Mouse (Mus musculus): ENCODE measurements around the gene Mapk8ip1. TPM values are rescaled to one million over a fixed set of nuclear protein-coding genes. Genes with fewer than 3 reads are reported as not detected.
A peak's percentile ranks its signal among the peaks of the same experiment; 100 is the strongest.
"Not testable (repeated sequence)": the region's sequence is repeated elsewhere in the genome, so short reads cannot be mapped to it uniquely, and the experiment has no call there.

Gene Mapk8ip1
- total RNA-seq, 1 experiment from 2014 or later, result 30.8 TPM

DNA sequence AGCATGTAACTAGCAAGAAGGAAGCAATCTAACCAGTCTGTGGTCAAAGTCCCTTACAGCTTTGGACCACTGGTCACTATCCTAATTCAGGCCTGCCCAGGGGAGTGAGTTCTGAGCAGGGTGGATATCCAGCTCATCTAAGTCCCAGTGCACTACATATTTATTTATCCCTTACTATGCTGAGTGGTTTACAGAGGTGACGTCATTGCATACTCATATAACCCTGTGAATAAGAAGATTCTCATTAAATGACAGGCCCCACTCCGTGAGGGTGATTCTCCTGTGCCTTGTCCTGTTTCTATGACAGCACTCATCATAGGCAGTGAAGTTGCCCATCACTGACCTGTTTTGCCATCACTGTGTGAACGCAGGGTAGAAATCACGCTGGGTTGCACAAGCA, 24.3 kb upstream of the Mapk8ip1 start:
- no peak for DNase-seq

DNA sequence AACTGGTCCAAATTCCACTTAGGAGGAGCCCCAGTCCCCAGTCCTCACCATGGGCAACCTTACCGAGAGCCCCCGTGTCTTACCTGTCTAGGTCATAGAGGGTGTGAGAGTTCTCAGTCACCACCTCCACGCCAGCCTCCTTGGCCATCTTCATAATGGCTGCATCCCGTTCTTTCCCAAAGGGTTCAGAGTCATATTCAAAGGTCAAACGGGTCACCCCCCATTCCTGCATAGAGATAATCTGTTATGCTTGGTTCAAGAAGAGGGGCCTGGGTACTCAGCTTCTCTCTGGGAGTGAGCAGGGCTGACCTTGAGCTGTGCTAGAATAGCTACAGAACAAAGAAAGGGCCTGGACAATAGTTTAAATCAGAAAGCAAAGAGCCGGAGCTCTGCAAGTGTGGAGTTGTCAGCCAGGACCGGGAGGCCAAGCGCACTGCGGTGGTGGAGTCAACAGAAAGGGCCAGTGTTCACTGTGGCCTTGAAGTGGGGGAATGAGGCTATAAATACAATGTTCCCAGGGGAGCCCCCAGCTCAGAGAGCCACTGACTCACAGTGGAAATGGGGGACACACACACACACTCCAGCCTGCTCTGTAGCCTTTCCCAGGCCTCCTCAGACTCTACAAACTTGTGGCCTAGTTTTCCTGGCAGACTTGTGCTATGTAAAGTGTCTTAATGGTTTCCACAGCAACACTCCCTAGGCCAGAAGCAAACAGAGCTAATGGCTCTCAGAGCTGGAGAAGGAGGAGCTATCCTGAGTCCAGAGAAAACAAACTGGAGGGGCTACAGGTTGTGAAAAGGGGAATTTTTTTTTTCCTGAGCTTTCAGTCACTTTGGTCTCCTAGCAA, 23.6 kb upstream of the Mapk8ip1 start:
- peak; percentile 49 for DNase-seq

DNA sequence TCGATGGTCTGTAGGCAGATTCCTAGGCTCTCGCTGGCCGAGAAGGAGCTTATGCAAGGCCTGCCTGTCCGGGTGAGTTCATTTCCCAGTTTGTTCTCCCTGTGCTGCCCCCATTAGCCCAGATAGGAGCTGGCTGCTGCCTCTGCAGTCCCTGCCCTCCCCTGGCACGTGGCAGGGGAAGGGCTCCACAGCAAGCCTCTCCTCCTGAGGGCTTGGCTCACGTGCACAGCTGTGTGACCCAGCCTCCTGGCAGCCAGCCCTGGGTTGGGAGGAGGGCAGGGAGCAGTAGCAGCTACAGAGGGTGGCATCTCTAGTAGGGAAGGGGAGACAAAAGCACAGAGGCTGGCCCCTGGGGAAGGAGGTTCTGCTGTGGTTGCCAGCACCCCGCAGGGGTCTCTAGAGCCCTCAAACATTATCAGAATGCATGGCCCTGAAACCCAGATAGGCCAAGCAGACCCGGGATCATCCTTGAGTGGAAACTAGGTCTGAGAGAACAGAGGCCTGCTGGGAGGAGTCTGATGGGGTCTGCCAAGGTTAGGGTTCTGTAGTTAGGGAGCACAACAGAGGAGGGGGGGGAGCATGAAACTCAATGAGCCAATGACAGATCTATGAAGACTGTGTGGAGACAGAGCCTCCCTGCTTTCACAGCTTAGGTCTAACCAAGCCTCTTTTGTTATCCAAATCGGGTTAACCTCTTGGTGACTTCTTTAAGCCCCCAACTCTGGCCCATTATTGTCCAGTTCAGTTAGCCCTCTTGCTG, 22.8 kb upstream of the Mapk8ip1 start:
- peak; percentile 99 for DNase-seq

DNA sequence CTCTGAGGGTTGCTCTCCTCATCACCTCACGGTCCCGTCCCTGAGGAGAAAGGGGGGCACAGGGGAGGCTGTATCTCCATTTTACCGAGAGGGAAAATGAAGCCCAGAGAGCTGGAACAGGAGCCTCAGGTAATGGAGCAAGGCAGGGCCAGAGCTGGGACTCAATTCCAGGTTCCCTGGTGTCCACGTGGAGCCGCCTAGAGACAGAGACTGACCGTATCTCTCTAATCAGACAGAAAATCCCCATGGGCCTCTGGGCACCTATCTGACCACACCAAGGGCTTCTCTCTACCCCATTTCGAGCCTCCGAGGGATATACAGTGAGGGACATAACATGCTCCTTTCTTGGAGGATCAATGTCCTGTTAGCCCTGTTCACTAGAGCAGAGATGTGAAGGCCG, 22.1 kb upstream of the Mapk8ip1 start:
- no peak for DNase-seq

DNA sequence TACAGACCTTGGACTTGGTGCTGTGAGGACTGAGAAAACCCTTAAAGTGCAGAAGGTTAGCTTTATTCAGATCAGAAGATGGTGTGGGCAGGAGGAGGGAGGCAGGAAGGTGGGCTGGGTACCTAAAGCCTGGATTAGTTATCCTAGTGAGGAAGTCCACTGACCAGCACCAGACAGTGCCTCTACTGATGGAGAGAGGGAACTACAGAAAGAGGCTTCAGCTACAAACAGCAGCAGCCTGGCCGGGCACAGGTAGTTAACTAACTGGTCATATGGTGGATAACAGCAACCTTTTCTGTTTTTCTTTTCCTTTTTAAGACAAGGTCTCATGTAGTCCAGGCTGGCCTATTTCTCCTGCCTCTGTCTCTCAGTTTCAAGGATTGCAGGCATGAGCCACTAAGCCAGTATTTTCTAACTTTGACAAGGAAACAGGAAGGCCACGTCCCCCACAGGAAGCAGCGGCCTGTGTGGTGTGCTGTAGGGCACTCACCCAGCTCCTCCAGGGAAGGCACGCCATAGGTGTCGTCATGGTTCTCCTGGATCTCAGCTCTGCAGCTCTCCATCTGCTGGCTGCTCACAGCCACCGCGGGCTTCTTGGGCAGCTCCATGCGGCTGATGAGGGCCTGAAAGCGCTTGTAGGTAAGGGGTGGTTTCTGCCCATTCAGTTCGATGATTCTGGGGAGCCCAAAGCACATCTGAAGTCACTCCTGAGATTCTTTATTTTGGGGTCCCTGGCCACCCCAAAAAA, 21.5 kb upstream of the Mapk8ip1 start:
- DNase-seq, result no peak

DNA sequence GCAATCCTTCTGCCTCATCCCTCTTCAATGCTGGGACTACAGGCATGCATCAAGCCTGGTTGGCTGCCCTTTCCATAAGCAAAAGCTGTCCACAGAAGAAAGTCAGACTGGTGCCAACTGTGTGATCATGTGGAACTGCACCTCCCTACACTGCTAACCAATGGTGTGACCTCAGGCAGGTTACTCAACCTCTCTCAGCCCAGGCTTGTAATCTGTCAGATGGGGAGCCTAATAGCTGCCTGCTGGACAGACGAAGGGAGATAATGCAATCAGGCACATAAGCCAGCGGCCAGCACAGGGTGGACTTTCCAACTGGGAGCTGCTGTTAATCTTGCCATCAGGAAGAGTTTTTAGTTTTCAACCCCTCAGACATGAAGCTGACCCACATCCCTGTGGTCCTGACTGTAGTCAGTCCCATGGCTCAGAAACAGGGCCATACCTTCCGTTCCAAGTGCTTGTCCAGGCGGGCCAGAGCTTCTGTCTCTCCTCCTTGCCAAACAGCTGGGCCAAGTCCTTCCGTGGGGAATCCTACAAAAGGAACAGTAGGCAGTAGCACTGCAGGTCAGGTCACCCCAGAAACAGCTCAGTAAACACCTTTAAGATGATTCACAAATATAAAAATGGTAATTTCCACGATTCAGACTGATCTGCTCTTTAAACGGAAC, 20.8 kb upstream of the Mapk8ip1 start:
- no peak for DNase-seq

DNA sequence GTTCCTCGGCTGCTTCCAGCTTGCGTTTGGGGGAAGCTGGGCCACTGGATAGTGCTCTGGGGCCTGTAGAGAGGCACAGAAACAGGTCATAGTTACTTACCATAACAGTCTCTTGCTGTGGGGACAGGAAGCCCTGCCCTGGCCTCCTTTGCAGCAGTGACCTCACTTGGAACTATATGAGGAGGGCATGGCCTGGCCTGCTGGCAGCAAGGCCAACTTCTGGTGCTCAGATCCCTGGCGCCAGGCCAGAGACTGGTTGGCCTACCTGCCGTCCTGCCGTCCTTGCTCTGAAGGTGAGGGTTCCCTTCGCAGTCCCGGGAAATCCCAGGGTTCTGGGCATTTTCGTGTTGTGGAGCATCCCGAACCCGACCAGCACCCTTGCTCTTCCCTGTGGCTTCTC, 10.6 kb upstream of the Mapk8ip1 start:
- DNase-seq, result no peak

DNA sequence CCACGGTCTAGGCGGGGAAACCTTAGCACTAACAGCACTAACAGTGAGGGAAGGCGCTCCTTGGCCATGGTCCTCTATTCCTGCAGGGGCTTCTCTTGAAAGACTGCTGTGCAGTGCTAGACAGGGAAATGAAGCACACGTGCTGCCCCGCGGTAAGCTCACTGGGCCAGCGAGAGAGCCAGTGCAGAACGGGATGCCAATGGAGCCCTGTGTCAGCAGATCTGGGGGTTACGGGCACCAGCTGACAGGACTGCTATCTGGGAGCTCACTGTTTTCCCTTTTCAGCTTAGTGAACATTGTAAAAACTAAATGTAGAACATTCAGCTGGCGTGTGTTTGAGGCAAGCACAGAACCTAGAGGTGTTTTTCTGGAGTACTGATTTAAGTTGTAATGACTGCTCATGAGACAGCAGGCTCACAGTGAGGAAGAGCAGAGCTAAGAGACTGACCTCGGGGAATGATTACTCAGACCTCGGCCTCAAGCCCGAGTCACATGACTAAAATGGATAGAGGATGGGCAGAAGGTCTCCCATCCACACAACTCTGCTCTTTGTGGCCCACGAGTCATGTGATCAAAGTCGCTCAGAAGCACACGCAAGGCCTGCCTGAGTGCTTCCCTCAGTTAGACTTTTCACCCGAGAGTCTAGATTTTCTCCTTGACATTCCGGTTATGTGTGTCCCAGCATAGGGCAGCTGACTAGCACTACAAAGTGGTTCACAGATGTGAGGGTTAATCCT, 7.4 kb upstream of the Mapk8ip1 start:
- no peak for DNase-seq

DNA sequence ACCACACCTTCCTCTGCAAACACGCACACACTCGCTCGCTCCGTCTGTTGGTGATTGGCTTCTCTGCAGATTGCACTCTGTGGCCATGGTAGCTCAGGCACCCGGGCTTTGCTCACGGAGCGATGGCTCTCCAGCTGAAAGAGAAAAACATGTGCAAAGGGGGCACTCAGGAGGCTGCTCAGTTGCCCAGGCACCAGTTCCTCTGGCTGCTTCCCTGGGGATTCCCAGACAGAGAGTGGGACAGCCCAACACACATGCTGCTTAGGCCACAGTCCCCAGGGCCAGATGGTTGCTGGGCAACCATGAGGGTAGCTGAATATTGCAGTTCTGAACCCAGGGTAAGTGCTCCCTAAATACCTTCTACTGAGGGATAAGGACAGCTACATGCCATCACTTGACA, 4.6 kb upstream of the Mapk8ip1 start:
- no peak for DNase-seq

DNA sequence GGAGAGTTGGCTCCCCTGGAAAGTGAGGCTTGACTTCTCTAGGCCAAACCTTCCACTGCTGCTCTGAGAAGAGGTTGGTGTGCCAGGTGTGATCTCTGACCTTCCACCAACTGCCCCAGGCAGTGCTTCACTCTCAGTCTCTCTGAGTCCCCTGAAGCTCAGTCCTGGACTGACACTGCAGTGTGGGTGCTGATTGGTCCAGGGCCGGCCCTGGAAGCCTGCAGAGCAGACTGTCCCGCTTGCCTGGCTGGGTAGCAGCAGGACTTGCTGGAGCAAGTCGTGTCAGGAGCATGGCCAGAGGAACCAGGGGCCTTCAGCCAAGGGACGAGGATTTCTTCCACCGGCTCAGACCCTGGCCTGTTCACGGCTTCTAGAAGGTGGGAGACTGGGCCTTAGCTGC, 3.7 kb upstream of the Mapk8ip1 start:
- no peak for DNase-seq

DNA sequence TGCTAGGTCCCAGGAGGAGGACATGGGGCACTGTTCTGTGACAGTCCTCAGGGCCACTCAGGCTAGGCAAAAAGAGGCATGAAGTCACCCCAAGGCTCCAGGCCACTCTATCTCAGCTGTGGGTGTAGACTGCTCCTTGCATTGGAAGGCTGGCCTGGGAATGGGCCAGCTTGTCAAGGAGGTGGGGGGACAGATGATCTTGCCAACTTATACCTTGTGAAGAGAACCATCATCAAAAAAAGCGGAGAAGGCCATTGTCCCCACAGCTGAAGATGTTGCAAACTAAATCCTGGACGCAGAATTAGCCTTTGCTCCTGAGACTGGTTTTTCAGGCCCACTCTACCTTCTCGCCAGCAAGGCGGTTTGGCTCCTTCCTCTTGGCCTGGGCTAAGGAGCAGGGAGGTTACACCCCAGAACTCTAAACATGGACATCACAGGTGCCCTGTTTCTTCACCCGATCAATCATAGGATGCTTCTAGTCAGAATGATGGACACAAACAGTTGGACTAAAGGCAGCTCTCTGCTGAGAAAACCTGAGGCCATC, 2.8 kb upstream of the Mapk8ip1 start:
- no peak for DNase-seq

DNA sequence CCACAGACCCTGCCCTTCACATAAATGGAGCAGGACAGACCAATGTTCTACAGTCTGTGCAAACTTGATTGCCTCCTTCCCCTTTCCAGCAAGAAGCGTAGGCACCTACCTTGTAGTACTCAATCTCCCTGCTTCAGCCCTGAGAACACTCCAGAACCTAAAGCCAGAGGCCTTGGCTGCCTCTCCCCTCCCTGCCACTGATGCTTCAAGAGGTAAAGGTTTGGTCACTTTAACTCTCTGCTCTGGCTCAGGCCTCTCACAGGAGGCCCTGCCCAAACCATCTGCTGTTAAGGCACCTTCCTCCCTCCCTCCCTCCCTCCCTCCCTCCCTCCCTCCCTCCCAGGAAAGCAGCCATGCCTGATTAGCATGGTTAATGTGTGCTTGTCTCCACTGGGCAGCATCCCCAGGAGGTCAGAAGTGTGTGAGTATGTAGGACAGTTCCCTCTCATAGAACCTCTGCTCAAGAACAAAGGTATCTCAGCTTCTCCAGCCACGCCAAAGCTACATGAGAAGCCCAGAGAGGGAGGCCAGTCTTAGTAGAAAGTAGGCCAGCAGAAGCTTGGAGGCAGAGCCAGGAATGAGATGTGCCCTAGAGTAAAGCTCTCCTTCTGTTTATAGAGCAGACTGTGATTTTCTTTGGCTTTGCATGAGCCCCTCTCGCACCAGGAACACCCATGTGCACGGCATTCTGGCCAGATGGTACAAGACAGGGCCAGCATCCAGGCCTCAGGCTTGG, 1.7 kb upstream of the Mapk8ip1 start:
- no peak for DNase-seq

DNA sequence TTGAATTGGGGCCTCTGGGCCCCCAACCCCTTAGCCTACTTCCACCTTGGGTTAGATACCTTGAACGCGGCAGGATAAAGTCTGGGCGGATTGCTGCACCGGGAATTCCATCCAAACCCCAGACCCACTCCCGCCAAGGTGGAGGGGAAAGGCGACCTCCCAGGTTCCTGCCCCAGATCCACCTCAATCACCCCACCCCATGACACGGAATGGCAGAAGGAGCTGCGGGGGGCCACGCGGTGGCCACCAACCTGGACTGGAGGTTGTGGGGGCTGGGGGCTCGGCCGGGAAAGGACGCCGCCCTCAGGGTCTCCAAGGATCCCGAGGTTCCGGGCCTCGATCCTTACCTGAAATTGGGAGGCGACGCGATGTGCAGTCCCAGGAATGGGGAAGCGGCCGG, 381 bp downstream of the Mapk8ip1 start:
- no peak for DNase-seq

DNA sequence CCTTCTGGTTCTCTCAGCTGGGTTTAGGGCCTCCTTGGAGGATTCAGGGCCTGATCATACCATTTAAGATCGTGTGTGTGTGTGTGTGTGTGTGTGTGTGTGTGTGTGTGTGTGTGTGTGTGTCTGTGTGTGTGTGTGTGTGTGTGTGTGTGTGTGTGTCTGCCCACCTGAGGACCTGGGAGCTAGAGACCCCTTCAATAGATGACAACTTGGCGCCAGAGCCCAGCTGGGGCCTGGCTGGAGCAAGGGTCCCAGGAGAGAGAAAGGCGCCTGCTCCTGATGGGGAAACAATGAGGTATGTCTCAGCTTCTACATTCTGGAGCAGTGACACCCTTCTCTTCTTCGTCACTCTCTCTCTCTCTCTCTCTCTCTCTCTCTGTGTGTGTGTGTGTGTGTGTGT, 1.2 kb downstream of the Mapk8ip1 start:
- not testable (repeated sequence) for DNase-seq

DNA sequence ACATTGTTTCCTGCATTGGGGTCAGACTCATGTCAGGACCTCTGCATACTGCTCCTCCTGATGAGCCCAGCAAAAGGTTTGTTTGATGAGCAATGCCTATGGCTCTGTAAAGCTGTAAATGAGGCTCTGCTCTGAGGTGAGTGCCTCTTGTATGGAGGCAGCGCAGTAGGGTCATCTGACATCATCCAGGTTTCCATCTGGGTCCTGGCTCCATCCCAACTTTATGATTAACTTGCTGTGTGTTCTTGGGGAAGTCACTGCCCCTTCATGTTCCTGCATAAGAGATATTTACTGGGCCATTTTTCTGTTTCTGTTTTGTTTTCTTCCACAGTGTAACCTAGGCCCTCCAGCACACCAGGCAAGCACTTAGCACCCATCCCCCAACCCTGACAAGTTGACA, 3.6 kb downstream of the Mapk8ip1 start:
- DNase-seq, result no peak

DNA sequence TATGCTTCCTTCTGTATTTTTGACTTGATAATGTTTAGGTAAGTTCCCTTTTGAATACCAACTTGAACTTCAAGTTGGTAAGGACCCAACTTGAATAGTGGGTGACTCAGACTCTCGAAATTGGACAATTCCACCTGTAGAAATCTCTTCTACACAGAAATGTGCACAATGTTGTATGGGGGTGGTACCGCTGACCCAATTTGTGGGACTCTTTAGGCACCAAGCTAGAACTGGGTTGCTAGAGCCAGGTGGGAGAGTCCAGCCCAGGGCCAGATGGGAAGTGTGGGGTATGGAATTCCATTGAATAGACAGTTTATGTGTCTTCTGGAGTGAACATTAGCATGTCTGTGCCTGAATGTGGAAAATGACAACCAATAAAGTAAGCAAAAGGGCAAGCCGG, 5.5 kb downstream of the Mapk8ip1 start:
- no peak for DNase-seq

DNA sequence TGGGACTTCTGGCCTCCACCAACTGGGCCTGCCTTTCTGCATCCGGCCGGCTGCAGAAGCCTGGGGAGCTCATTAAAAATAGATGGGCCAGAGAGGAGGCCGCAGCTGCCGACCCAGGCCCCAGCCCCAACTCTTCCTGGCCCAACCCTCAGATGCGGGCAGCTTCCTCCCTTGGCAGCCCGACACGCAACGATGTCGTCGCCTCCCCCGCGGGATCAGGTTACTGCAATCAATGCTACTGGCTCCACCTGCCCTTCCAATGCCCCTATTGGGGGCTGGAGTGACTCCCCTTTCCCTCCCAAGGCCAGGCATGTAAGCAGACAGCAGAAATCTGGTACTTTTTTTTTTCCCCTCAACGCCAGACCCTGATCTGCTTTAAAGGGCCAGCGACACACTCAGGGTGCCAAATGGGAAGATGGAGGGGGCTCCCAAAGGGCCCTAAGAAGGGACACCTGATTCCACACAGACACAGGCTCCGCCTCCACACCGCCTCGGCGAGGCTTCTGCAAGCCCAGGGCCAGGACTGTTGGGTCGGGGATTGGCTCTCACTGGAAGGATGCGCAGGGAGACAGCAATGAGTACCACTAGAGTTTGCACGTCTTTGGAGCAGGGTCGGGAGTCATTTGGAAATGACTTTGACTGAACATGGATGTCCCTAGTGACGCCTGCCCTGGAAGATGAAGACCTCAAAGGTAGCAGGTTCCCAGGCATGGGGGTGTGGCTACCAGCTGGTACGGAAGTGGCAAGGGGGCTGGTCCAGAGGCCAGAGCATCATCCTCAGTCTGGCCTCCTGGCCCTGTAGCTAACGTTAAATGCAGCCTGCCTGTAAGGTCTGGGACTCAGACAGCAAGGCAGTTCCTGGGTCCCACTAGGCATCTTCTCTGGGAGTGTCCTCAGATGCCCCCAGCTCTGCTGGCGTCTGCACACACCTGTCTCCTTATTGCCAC, 8.5 kb downstream of the Mapk8ip1 start:
- DNase-seq, result no peak

DNA sequence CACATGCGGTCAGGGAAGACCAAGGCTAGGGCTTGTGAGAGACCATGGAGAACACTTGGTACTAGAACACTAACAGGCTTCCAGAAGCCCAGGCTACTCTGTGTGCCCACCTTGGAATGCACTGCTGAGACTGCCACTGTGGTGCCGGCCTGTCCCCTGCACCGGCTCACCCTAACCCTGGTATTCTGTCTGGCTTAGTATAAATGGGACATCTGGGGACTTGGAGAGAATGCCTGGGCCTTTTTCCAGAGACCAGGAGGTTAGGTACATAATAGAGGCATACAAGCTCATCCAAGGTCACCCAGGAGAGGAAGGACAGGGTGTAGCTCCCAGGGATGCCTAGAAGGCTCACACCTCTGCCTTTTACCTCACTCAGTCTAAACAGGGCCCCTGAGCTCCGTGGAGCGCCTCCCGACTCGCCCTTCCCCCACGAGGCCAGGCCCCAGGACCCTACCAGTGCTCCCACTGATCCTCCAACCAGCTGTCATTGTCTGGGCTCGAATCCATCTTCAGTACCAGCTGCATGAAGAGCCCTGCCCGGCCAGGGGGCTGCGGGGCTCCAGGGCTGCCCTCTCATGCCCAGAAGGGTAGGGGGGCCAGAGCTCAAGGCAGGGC, 9.3 kb downstream of the Mapk8ip1 start:
- no peak for DNase-seq

DNA sequence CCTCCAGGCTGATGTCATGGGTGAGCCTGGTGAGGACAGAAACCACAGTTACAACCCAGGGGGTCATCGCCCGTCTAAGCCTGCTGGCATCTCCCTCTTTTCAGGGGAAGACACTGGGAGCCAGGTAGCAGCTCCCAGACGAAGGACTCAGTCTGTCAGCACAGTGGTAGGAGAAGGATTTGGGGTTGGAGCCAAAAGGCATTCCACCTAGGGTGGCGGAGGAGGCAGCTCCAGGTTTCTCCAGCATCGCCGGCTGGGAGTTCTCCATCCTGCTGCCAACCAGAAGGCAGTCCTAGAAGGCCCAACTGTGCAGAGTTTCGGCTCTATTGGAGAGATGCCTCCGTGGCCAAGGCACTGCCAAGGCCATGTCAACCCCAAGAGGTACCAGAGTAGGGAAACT, 9.9 kb downstream of the Mapk8ip1 start:
- DNase-seq, result no peak
